Mouse (Mus musculus): ENCODE measurements around the gene Il15. TPM values are rescaled to one million over a fixed set of nuclear protein-coding genes. Genes with fewer than 3 reads are reported as not detected.
A peak's percentile ranks its signal among the peaks of the same experiment; 100 is the strongest.

Il15 gene
- polyA plus RNA-seq, 1 experiment from 2014 or later = 1.2 TPM

- DNase-seq (ENCODE audit: low spot score) (no peak), ATAC-seq (replicated peaks; ENCODE audit: low FRiP score) (no peak)
- H3K4me3 ChIP-seq (ENCODE audit: low read depth, low read length) = peak overlapping the region; percentile 27; the same call in 1 of the 2 replicates
- H3K4me2 ChIP-seq (ENCODE audit: low read depth, low read length, severe bottlenecking) = peak overlapping the region; percentile 63; the same call in 1 of the 2 replicates
- no peak overlapping the region; the same call in 1 of the 2 replicates for H3K9ac ChIP-seq (ENCODE audit: low read length)
- no peaks in the 10 kb centered on the region for H3K9me3 ChIP-seq (ENCODE audit: control insufficient read depth, low read length)
- no peaks in the 10 kb centered on the region for H3K36me3 ChIP-seq (ENCODE audit: control insufficient read depth, insufficient read depth, low read length)
- WGBS = 33% methylated on average over 6 of the region's 6 CpGs
- H3K27ac ChIP-seq (ENCODE audit: low read depth, low read length) = no peak overlapping the region
- no peaks in the 10 kb centered on the region; the same call in 1 of the 2 replicates for H3K4me1 ChIP-seq (replicated peaks; ENCODE audit: control insufficient read depth, insufficient read depth, low read length)
- no peaks in the 10 kb centered on the region for H3K27me3 ChIP-seq (ENCODE audit: control insufficient read depth, insufficient read depth, low read length)
Measured at GRCm38 (mm10) chr8:82401490-82401889, 1.5 kb downstream of the Il15 start.

GRCm38 (mm10) chr8:82401059-82401458 is 2.0 kb downstream of the Il15 start:
- ATAC-seq (replicated peaks; ENCODE audit: low FRiP score) = no peak
- 76% methylated on average over 2 of the region's 2 CpGs for WGBS
- Histone ChIP-seq H3K27ac (ENCODE audit: low read depth, low read length) (no peak overlapping the region), H3K9me3 (ENCODE audit: control insufficient read depth, low read length) (no peaks in the 10 kb centered on the region), H3K4me1 (replicated peaks; ENCODE audit: control insufficient read depth, insufficient read depth, low read length) (no peaks in the 10 kb centered on the region; the same call in 1 of the 2 replicates), H3K27me3 (ENCODE audit: control insufficient read depth, insufficient read depth, low read length) (no peaks in the 10 kb centered on the region), H3K4me2 (ENCODE audit: low read depth, low read length, severe bottlenecking) (no peak overlapping the region), H3K4me3 (ENCODE audit: low read depth, low read length) (no peak overlapping the region), H3K9ac (ENCODE audit: low read length) (no peak overlapping the region), H3K36me3 (ENCODE audit: control insufficient read depth, insufficient read depth, low read length) (no peaks in the 10 kb centered on the region)
- no peak for DNase-seq (ENCODE audit: low spot score)

- ATAC-seq (replicated peaks; ENCODE audit: low FRiP score) (no peak), DNase-seq (ENCODE audit: low spot score) (no peak)
- Histone ChIP-seq H3K27me3 (ENCODE audit: control insufficient read depth, insufficient read depth, low read length) (no peaks in the 10 kb centered on the region), H3K9me3 (ENCODE audit: control insufficient read depth, low read length) (no peaks in the 10 kb centered on the region), H3K9ac (ENCODE audit: low read length) (no peak overlapping the region), H3K4me2 (ENCODE audit: low read depth, low read length, severe bottlenecking) (no peak overlapping the region), H3K36me3 (ENCODE audit: control insufficient read depth, insufficient read depth, low read length) (no peaks in the 10 kb centered on the region), H3K4me3 (ENCODE audit: low read depth, low read length) (no peak overlapping the region), H3K4me1 (replicated peaks; ENCODE audit: control insufficient read depth, insufficient read depth, low read length) (no peaks in the 10 kb centered on the region; the same call in 1 of the 2 replicates), H3K27ac (ENCODE audit: low read depth, low read length) (no peak overlapping the region)
- 51% methylated on average over 2 of the region's 2 CpGs for WGBS
Measured at GRCm38 (mm10) chr8:82400376-82400775, 2.6 kb downstream of the Il15 start.

- no peaks in the 10 kb centered on the region; the same call in 1 of the 2 replicates for H3K4me1 ChIP-seq (replicated peaks; ENCODE audit: control insufficient read depth, insufficient read depth, low read length)
- no peaks in the 10 kb centered on the region for H3K27me3 ChIP-seq (ENCODE audit: control insufficient read depth, insufficient read depth, low read length)
- no peak for ATAC-seq (replicated peaks; ENCODE audit: low FRiP score)
- WGBS = 94% methylated on average over 2 of the region's 2 CpGs
- no peaks in the 10 kb centered on the region for H3K36me3 ChIP-seq (ENCODE audit: control insufficient read depth, insufficient read depth, low read length)
- no peak overlapping the region for H3K9ac ChIP-seq (ENCODE audit: low read length)
- H3K4me2 ChIP-seq (ENCODE audit: low read depth, low read length, severe bottlenecking) = no peak overlapping the region
- no peak overlapping the region for H3K27ac ChIP-seq (ENCODE audit: low read depth, low read length)
- H3K4me3 ChIP-seq (ENCODE audit: low read depth, low read length) = no peak overlapping the region
- no peaks in the 10 kb centered on the region for H3K9me3 ChIP-seq (ENCODE audit: control insufficient read depth, low read length)
- no peak for DNase-seq (ENCODE audit: low spot score)
Measured at GRCm38 (mm10) chr8:82398546-82398945, 4.5 kb downstream of the Il15 start.

GRCm38 (mm10) chr8:82391258-82391657 is 11.8 kb downstream of the Il15 start:
- H3K36me3 ChIP-seq (ENCODE audit: control insufficient read depth, insufficient read depth, low read length) = no peaks in the 10 kb centered on the region
- no peak overlapping the region for H3K4me2 ChIP-seq (ENCODE audit: low read depth, low read length, severe bottlenecking)
- no peaks in the 10 kb centered on the region for H3K27me3 ChIP-seq (ENCODE audit: control insufficient read depth, insufficient read depth, low read length)
- no peaks in the 10 kb centered on the region for H3K9me3 ChIP-seq (ENCODE audit: control insufficient read depth, low read length)
- no peak for DNase-seq (ENCODE audit: low spot score)
- no peak for ATAC-seq (replicated peaks; ENCODE audit: low FRiP score)
- H3K4me1 ChIP-seq (replicated peaks; ENCODE audit: control insufficient read depth, insufficient read depth, low read length) = no peaks in the 10 kb centered on the region
- no peak overlapping the region for H3K4me3 ChIP-seq (ENCODE audit: low read depth, low read length)
- no peak overlapping the region for H3K27ac ChIP-seq (ENCODE audit: low read depth, low read length)
- H3K9ac ChIP-seq (ENCODE audit: low read length) = no peak overlapping the region

GRCm38 (mm10) chr8:82388356-82388902 is 14.6 kb downstream of the Il15 start:
- Histone ChIP-seq H3K27ac (ENCODE audit: low read depth, low read length) (no peak overlapping the region), H3K4me3 (ENCODE audit: low read depth, low read length) (no peak overlapping the region), H3K4me2 (ENCODE audit: low read depth, low read length, severe bottlenecking) (no peak overlapping the region), H3K9ac (ENCODE audit: low read length) (no peak overlapping the region), H3K27me3 (ENCODE audit: control insufficient read depth, insufficient read depth, low read length) (no peaks in the 10 kb centered on the region), H3K36me3 (ENCODE audit: control insufficient read depth, insufficient read depth, low read length) (no peaks in the 10 kb centered on the region), H3K9me3 (ENCODE audit: control insufficient read depth, low read length) (no peaks in the 10 kb centered on the region), H3K4me1 (replicated peaks; ENCODE audit: control insufficient read depth, insufficient read depth, low read length) (no peaks in the 10 kb centered on the region)
- WGBS = 84% methylated on average over 1 of the region's 1 CpGs
- DNase-seq (ENCODE audit: low spot score) = no peak
- no peak for ATAC-seq (replicated peaks; ENCODE audit: low FRiP score)

GRCm38 (mm10) chr8:82387614-82388013 is 15.4 kb downstream of the Il15 start:
- Histone ChIP-seq H3K9ac (ENCODE audit: low read length) (no peak overlapping the region), H3K27me3 (ENCODE audit: control insufficient read depth, insufficient read depth, low read length) (no peaks in the 10 kb centered on the region), H3K27ac (ENCODE audit: low read depth, low read length) (no peak overlapping the region), H3K9me3 (ENCODE audit: control insufficient read depth, low read length) (no peaks in the 10 kb centered on the region), H3K4me1 (replicated peaks; ENCODE audit: control insufficient read depth, insufficient read depth, low read length) (no peaks in the 10 kb centered on the region), H3K4me3 (ENCODE audit: low read depth, low read length) (no peak overlapping the region), H3K4me2 (ENCODE audit: low read depth, low read length, severe bottlenecking) (no peak overlapping the region), H3K36me3 (ENCODE audit: control insufficient read depth, insufficient read depth, low read length) (no peaks in the 10 kb centered on the region)
- DNase-seq (ENCODE audit: low spot score) (no peak), ATAC-seq (replicated peaks; ENCODE audit: low FRiP score) (no peak)
- 92% methylated on average over 1 of the region's 1 CpGs for WGBS

GRCm38 (mm10) chr8:82385867-82386266 is 17.2 kb downstream of the Il15 start:
- no peak overlapping the region for H3K4me3 ChIP-seq (ENCODE audit: low read depth, low read length)
- no peaks in the 10 kb centered on the region for H3K36me3 ChIP-seq (ENCODE audit: control insufficient read depth, insufficient read depth, low read length)
- no peak for DNase-seq (ENCODE audit: low spot score)
- no peak overlapping the region for H3K9ac ChIP-seq (ENCODE audit: low read length)
- no peak for ATAC-seq (replicated peaks; ENCODE audit: low FRiP score)
- no peaks in the 10 kb centered on the region for H3K9me3 ChIP-seq (ENCODE audit: control insufficient read depth, low read length)
- H3K4me2 ChIP-seq (ENCODE audit: low read depth, low read length, severe bottlenecking) = no peak overlapping the region
- H3K4me1 ChIP-seq (replicated peaks; ENCODE audit: control insufficient read depth, insufficient read depth, low read length) = no peaks in the 10 kb centered on the region
- H3K27ac ChIP-seq (ENCODE audit: low read depth, low read length) = no peak overlapping the region
- H3K27me3 ChIP-seq (ENCODE audit: control insufficient read depth, insufficient read depth, low read length) = no peaks in the 10 kb centered on the region

- no peaks in the 10 kb centered on the region for H3K27me3 ChIP-seq (ENCODE audit: control insufficient read depth, insufficient read depth, low read length)
- 84% methylated on average over 11 of the region's 11 CpGs for WGBS
- DNase-seq (ENCODE audit: low spot score) = no peak
- no peak overlapping the region for H3K9ac ChIP-seq (ENCODE audit: low read length)
- H3K4me3 ChIP-seq (ENCODE audit: low read depth, low read length) = no peak overlapping the region
- no peak for ATAC-seq (replicated peaks; ENCODE audit: low FRiP score)
- H3K27ac ChIP-seq (ENCODE audit: low read depth, low read length) = no peak overlapping the region
- no peaks in the 10 kb centered on the region for H3K4me1 ChIP-seq (replicated peaks; ENCODE audit: control insufficient read depth, insufficient read depth, low read length)
- no peak overlapping the region for H3K4me2 ChIP-seq (ENCODE audit: low read depth, low read length, severe bottlenecking)
- H3K36me3 ChIP-seq (ENCODE audit: control insufficient read depth, insufficient read depth, low read length) = no peaks in the 10 kb centered on the region
- no peaks in the 10 kb centered on the region for H3K9me3 ChIP-seq (ENCODE audit: control insufficient read depth, low read length)
Measured at GRCm38 (mm10) chr8:82384458-82385234, 18.4 kb downstream of the Il15 start.

Data from forebrain, embryonic 11.5 days (tissue).